Mouse (Mus musculus) adrenal gland, postnatal 4 days (tissue): ENCODE measurements around the gene Col6a2. TPM values are rescaled to one million over a fixed set of nuclear protein-coding genes. Genes with fewer than 3 reads are reported as not detected.

ENCODE experiments used
- DNase-seq, 2 experiments: peaks; one replicate each; pipeline ENCODE4 v3.0.0; 2021 to 2022; ENCODE audit warnings: low spot score in 2 of 2, mixed read lengths in 2 of 2
- total RNA-seq, 2 experiments: library from RNA; stranded (reverse); gene quantifications; 2 replicates each; pipeline ENCODE4 v1.2.3; 2021

Col6a2 gene
- total RNA-seq, 2 experiments from 2014 or later = 175 to 182 TPM

DNA sequence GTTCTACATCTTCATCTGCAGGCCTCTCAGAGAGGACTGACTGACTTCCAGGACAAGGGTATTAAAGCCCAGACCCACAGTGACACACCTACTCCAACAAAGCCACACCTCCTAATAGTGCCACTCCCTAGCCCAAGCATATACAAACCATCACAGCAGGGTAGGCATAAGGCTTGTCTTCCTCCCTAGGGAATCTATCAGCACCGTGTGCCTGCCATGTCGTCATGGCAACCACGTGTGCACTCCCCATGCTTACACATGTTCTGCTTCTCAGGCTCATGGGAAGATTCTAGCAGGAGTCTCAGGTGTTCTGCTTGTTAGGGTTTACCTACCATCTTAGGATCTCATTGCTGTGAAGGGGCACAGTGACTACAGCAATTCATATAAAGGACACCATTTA, 71.9 kb downstream of the Col6a2 start:
- no peak for DNase-seq

DNA sequence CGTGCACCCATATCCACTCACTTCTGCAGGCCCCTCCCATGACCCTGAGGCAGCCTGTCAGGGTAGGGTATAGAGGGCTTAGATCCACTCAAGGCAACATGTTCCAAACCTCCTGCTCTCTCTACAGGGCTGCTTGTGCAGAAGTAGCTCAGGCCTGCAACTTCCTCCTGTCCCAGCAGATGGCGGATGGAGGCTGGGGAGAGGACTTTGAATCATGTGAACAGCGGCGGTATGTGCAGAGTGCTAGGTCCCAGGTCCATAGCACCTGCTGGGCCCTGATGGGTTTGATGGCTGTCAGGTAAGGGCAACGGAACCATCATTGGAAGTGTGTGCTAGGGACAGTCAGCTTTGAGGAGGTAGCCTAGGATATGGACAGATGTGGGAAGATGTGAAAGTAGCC, 73.0 kb downstream of the Col6a2 start:
- DNase-seq = no peak

DNA sequence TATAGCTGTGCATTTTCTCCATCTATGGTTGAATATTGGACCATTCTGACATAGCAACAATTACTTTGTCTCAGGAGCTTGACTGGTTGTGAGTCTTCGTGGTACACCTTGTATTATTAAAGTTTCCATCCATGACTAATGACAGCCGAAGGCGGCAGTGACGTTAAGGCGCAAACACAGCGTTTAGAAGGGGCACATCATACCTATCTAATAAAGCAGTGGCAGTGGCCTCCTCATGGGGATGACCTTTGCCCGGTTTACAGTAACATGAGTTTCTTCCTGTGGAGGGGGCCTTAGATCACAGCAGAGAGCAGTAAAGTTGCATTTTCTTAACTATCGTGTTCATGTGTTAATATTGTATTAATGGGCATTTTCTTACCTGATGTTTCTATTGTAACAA, 75.2 kb downstream of the Col6a2 start:
- no peak for DNase-seq

DNA sequence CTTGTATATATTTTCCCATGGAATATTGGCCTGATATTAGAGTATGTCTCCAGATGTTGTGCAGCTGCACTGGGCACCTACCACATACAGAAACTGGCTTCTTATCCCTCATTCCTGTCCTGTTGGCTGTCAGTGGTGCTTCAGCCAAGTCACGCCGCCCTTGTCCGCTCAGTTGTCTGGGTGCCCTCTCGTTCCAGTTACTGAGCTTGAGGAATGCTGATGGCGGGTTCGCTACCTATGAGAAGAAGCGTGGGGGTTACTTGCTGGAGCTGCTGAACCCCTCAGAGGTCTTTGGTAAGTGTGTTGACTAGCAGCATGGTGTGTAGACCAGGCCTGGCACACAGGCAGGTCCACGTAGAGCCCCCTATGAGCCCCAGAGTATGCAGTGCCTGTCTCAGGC, 76.9 kb downstream of the Col6a2 start:
- no peak for DNase-seq

Other genes starting within 250 kb of the Col6a2 start
- gene AC141477.1, start 183.2 kb downstream of the Col6a2 start, total RNA-seq = not detected
- 10 to 100 TPM; 30.3 to 31.5 TPM for gene Pcnt, start 180.8 kb downstream of the Col6a2 start, total RNA-seq
- gene 2610028H24Rik, start 174.5 kb downstream of the Col6a2 start, total RNA-seq = not detected
- gene Mcm3ap, start 154.7 kb downstream of the Col6a2 start, total RNA-seq = 10 to 100 TPM; 46.5 to 47.3 TPM
- gene Ybey, start 154.5 kb downstream of the Col6a2 start, total RNA-seq = 1 to 10 TPM; 5.0 to 6.3 TPM
- gene Lss, start 92.0 kb downstream of the Col6a2 start, total RNA-seq = 10 to 100 TPM; 20.8 to 26.6 TPM
- not detected for gene Spatc1l, start 61.4 kb downstream of the Col6a2 start, total RNA-seq
- 10 to 100 TPM in 1 of 2 experiments, under 1 TPM in 1; 0.62 to 16.4 TPM for gene Ftcd, start 48.0 kb downstream of the Col6a2 start, total RNA-seq
- 100 to 1,000 TPM; 363 to 367 TPM for gene Col6a1, start 102.5 kb upstream of the Col6a2 start, total RNA-seq